Mouse (Mus musculus) G1E (cell line): ENCODE data around the gene Gm11037. TPM values are rescaled to one million over a fixed set of nuclear protein-coding genes. Genes with fewer than 3 reads are reported as not detected.
"Not testable (repeated sequence)": the region's sequence is repeated elsewhere in the genome, so short reads cannot be mapped to it uniquely, and the experiment has no call there.

Experiments used
- ATAC-seq: 2 replicates; pipeline ENCODE4 v1.8.0; 2016; ENCODE audit warnings: mild to moderate bottlenecking; ENCODE audit not compliant: insufficient number of reproducible peaks, poor library complexity, low FRiP score, severe bottlenecking; ENCODE audit errors: extremely low read depth
- DNase-seq: peaks from one replicate; pipeline ENCODE4 v3.0.0; 2012; ENCODE audit warnings: low spot score
- H3K27me3 ChIP-seq: 2 replicates; pipeline ENCODE4 v1.6.1; 2012; ENCODE audit warnings: mild to moderate bottlenecking, low read length, inconsistent platforms; ENCODE audit not compliant: insufficient read depth
- H3K36me3 ChIP-seq: replicated peaks from 2 replicates; pipeline ENCODE3; 2012; ENCODE audit warnings: mild to moderate bottlenecking, inconsistent platforms
- H3K4me1 ChIP-seq: 2 replicates; pipeline ENCODE4 v1.6.1; 2012; ENCODE audit warnings: low read depth, low read length, inconsistent platforms, mixed read lengths; ENCODE audit not compliant: insufficient read depth
- H3K4me3 ChIP-seq: 2 replicates; pipeline ENCODE4 v1.5.1; 2012; ENCODE audit warnings: low read depth, mild to moderate bottlenecking, inconsistent platforms, low read length, moderate library complexity, mixed read lengths
- H3K9me3 ChIP-seq: replicated peaks from 2 replicates; pipeline ENCODE4 v1.6.1; 2012; ENCODE audit warnings: inconsistent platforms
- CTCF ChIP-seq: IDR thresholded peaks from 2 replicates; pipeline ENCODE4 v1.5.1; 2012; ENCODE audit warnings: low read depth, low read length, inconsistent platforms, mixed read lengths
- GATA1 ChIP-seq: IDR thresholded peaks from 2 replicates; pipeline ENCODE4 v1.6.1; 2012; ENCODE audit warnings: borderline replicate concordance, low read length, inconsistent platforms, mixed read lengths
- GATA2 ChIP-seq: IDR thresholded peaks from 2 replicates; pipeline ENCODE4 v1.6.1; 2012; ENCODE audit warnings: low read depth, low read length, inconsistent platforms, borderline replicate concordance
- POLR2AphosphoS5 ChIP-seq: IDR thresholded peaks from 2 replicates; pipeline ENCODE4 v1.6.1; 2012; ENCODE audit warnings: low read depth, low read length, inconsistent platforms; ENCODE audit not compliant: insufficient replicate concordance
- TAL1 ChIP-seq: conservative IDR thresholded peaks from 2 replicates; pipeline ENCODE4 v1.6.1; 2012; ENCODE audit warnings: low read depth, low read length, inconsistent platforms, mixed read lengths
- polyA plus RNA-seq: library from polyadenylated mRNA; stranded (reverse); fragments of >175 nt; gene quantifications from 2 replicates; pipeline ENCODE4 v1.2.3, GENCODE M21; 2012
- total RNA-seq, 2 experiments: library from RNA; stranded (forward) in 1 of 2; stranded (reverse) in 1 of 2; fragments of 200-1000 nt in 1 of 2; fragments of >200 nt in 1 of 2; fragmentation: Nextera tagmentation in 1 of 2; gene quantifications; 2 replicates each; pipeline ENCODE4 v1.2.3; 2014 to 2017

The Gm11037 gene
- total and polyA plus RNA-seq, 3 experiments, result not detected

DNA sequence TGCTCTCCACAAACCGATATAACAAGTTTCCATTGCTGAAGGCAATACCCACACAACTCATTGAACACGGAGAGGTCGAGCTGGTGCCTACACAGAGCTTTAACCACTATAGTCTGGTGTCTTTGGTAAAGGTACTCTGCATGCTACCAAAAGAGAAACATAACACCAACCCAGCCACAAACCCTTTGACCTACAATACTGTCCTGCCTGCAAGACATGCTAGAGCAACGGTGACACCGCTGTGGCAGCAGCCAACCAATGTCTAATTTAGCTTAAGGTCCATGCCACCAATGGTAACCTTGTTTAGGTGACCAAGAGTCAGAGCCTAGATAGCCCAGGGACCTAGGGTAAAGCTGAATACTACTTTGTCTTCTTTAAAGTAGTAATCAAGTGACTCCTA lies 39.7 kb upstream of the Gm11037 start:
- no peak for TF ChIP-seq POLR2AphosphoS5
- no peak for TF ChIP-seq GATA2
- no peak for TF ChIP-seq GATA1
- TF ChIP-seq CTCF, result no peak
- TF ChIP-seq TAL1, result no peak
- ATAC-seq (no peak), DNase-seq (no peak)
- Histone ChIP-seq H3K4me1 (peaks cover 22% of the 10 kb centered on the region), H3K9me3 (no peaks in the 10 kb centered on the region), H3K27me3 (peaks cover 30% of the 10 kb centered on the region), H3K4me3 (no peak overlapping the region), H3K36me3 (no peaks in the 10 kb centered on the region)

DNA sequence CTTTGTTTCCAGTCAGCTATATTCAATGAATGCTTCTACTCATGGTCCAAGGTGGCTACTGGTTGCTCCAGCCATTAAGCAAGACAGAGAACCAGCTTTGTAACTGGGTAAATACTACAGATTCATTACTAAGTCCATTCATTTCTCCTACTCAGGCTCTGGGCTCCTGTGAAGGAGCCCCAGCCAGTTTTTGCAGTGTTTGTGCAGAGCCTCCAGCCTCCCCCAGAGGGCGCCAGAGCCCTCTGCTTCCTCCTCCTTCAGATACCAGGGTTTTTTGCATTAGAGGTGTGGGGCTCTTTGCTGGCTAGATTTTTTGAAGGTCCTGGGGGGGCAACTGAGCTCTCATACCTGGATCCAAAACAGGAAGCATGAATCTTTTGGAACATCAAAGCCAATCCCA lies 38.5 kb upstream of the Gm11037 start:
- DNase-seq, result peak; percentile 32
- Histone ChIP-seq H3K4me1 (peaks cover 20% of the 10 kb centered on the region), H3K27me3 (peaks cover 19% of the 10 kb centered on the region), H3K36me3 (no peaks in the 10 kb centered on the region), H3K4me3 (no peak overlapping the region), H3K9me3 (no peaks in the 10 kb centered on the region)
- ATAC-seq, result no peak
- TF ChIP-seq CTCF (peak; percentile 84), GATA2 (no peak)

DNA sequence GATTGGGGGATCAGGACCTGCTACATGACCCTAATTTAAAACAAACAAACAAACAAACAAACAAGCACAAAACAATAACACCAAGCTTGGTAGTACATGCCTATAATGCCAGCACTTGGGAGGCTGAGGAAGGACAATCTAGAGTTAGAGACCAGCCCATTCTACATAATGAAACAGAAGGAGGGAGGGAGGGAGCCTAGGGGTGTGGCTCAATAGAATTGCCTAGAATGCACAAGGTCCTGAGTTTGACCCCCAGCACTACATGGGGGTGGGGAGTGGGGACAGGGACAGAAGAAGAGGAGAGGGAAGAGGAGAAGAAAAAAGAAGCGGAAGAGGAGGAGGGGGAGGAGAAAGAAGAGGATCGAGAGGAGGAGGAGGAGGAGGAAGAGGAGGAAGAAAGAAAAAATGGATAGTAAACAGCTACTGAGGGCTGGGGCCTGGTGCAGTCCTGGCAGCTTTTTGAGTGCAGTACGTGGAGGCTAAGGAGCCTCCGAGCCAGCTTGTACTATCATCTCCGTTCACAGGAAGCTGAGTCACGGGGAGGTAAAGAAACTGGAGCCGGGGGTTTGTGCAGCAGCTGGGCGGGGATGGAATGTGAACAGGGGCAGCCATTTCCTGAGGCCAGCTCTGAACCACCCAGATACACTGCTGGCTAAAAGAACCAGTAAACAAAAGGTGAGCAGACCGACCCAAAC lies 37.0 kb upstream of the Gm11037 start:
- TF ChIP-seq POLR2AphosphoS5, result no peak
- no peak for TF ChIP-seq CTCF
- no peak for TF ChIP-seq GATA2
- TF ChIP-seq GATA1, result no peak
- TF ChIP-seq TAL1, result no peak
- Histone ChIP-seq H3K4me1 (peaks cover 20% of the 10 kb centered on the region), H3K36me3 (no peaks in the 10 kb centered on the region), H3K4me3 (peak overlapping the region; percentile 54; the same call in 1 of the 2 replicates), H3K9me3 (no peaks in the 10 kb centered on the region), H3K27me3 (peaks cover 6% of the 10 kb centered on the region)
- peak; percentile 94 for ATAC-seq
- DNase-seq, result peak; percentile 49

DNA sequence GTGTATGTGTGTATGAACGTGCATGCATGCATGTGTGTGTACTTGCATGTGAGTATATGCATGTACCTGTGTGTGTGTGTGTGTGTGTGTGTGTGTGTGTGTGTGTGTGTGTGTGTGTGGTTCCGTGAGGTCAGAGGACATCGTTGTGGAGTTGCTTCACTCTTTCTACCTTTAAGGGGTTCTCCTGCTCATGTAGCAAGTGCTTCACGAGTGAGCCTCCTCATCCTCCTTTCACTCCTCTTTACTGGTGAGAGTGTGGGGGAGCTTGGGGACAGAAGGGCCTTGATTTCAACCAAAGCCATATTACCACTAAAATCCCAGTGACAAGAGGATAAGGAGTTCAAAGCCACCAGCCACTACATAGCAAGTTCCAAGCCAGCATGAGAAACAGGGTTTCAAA lies 36.2 kb upstream of the Gm11037 start:
- Histone ChIP-seq H3K4me3 (peak overlapping the region; percentile 20; the same call in 1 of the 2 replicates), H3K27me3 (peaks cover 8% of the 10 kb centered on the region), H3K4me1 (peaks cover 20% of the 10 kb centered on the region), H3K36me3 (no peaks in the 10 kb centered on the region), H3K9me3 (no peaks in the 10 kb centered on the region)
- DNase-seq, result no peak
- ATAC-seq, result no peak
- TF ChIP-seq GATA2 (no peak), POLR2AphosphoS5 (no peak), CTCF (no peak), TAL1 (no peak), GATA1 (no peak)

DNA sequence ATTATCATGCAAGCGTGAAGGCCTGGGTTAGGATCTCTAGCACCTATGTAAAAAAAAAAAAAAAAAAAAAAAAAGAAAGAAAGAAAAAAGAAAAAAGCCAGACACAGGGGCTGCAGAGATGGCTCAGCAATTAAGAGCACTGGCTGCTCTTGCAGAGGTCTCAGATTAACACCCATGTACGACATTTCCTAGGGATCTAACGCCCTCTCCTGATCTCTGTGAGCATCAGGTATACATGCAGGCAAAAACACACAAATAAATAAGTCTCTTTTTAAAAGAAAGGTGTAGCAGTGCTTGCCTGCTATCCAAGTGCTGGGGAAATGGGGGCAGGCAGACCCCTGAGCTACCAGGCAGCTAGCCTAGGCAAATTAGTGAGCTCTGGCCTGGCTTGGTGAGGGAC lies 31.8 kb upstream of the Gm11037 start:
- ATAC-seq (no peak), DNase-seq (no peak)
- no peaks in the 10 kb centered on the region for H3K36me3 ChIP-seq
- H3K9me3 ChIP-seq, result no peaks in the 10 kb centered on the region
- TF ChIP-seq POLR2AphosphoS5 (no peak), GATA2 (no peak), GATA1 (no peak), TAL1 (no peak)
- peaks cover 7% of the 10 kb centered on the region for H3K4me1 ChIP-seq
- H3K27me3 ChIP-seq, result peaks cover 29% of the 10 kb centered on the region
- H3K4me3 ChIP-seq, result no peak overlapping the region

DNA sequence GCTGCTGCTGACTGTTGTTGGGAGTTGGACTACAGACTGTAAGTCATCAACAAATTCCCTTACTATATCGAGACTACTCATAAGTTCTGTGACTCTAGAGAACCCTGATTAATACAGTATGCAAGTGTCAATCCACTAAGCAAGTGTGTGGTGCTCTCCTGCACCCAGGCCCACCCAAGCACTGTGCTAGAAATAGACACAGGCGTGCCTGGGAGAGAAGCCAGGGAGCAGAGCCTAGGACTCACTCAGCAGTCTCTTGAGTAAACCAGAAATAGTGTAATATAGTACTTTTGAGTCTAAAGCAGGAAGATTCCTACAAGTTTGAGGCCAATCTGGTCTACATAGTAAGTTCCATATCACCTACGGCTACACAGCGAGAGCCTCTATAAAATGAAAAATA lies 29.3 kb upstream of the Gm11037 start:
- peaks cover 41% of the 10 kb centered on the region for H3K27me3 ChIP-seq
- no peaks in the 10 kb centered on the region for H3K9me3 ChIP-seq
- ATAC-seq (no peak), DNase-seq (no peak)
- no peak overlapping the region for H3K4me3 ChIP-seq
- no peak for TF ChIP-seq TAL1
- no peak for TF ChIP-seq GATA1
- no peak for TF ChIP-seq POLR2AphosphoS5
- no peak for TF ChIP-seq CTCF
- H3K4me1 ChIP-seq, result no peaks in the 10 kb centered on the region
- no peaks in the 10 kb centered on the region for H3K36me3 ChIP-seq

DNA sequence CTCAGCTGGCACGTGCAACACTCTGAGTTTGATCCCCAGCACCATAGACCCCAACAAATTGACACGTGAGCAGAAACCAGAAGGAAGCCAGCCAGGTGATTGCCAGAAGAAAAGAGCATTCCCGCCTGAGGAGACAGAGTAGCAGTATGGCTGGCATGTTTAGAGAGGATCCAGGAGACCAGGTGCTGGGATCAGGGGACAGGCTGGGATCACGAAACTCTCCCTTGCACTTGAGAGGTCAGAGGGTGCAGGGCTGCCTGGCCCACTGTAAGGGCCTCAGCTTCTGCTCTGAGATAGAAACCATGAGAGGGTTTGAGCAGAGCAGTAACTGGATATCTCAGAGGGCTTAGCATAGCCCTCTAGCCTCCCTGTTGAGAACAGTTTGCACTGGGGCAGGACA lies 28.2 kb upstream of the Gm11037 start:
- not testable (repeated sequence) for H3K4me1 ChIP-seq, H3K9me3 ChIP-seq, DNase-seq, ATAC-seq, H3K36me3 ChIP-seq, H3K4me3 ChIP-seq
- peaks cover 43% of the 10 kb centered on the region for H3K27me3 ChIP-seq
